ENCODE assay signal across 8 mouse cellular contexts in the genomic region with DNA sequence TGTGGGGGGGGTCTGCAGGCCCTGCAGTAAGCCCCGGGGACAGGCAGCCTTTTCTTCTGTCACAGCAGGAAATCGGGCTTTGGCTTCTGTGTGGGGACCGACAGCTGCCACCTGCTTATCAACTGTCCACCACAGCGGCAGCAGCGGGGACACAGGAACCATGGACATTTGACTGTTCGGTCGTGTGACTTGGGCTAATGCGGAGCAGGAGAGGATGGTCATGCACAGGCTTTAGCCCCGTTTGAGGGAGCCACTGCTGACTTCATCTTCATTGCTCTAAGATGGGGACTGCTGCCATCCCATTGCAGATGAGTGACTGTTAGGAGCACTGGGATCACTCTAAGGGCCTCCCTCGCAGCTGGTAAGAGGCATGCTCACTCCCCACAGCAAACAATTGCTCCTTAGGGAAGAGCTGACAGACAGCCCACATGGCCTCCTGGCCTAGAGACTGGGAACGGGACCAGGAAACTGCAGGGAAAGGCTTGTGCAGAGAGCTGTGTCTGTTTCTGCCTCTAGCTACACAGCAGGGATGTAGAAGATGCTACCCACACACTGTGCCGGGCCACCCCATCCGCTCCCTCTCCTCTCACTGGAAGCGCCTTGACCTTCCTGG.
DNase-seq lines count a peak whose midpoint lies in the region; ATAC-seq lines count a peak whose summit lies in the region.

No protein-coding gene starts in this region.

- DNase-seq in heart, adult 18-20 months = peak; percentile 31 to 32
- DNase-seq in heart, postnatal 25 days (ENCODE audit: low spot score) = no peak
- DNase-seq in brain, adult 2 months (ENCODE audit: low read depth, low spot score) = peak; percentile 89
- peak; percentile 65 for DNase-seq in layer of hippocampus, adult 9-11 months
- DNase-seq in urinary bladder, postnatal 10 days (ENCODE audit: low spot score) = no peak
- no peak for DNase-seq in urinary bladder, adult 2 months (ENCODE audit: low spot score)

- no peaks in the 10 kb centered on the region for H3K9me3 ChIP-seq in forebrain, embryonic 12.5 days

- peaks cover 26% of the 10 kb centered on the region for H3K4me1 ChIP-seq in forebrain, embryonic 12.5 days

- peak; percentile 62 for ATAC-seq in forebrain, embryonic 12.5 days (ENCODE audit: low FRiP score)
- no peak for ATAC-seq in monocyte, adult 5-6 weeks (replicated peaks; ENCODE audit: insufficient number of reproducible peaks, low FRiP score, low TSS enrichment, poor library complexity, severe bottlenecking)

- intact Hi-C loops in heart, postnatal 25 days (cut with DNase I) = no loop called here

- H3K27me3 ChIP-seq in forebrain, embryonic 12.5 days = peaks cover 18% of the 10 kb centered on the region; the same call in 1 of the 2 replicates

- H3K9ac ChIP-seq in forebrain, embryonic 12.5 days = no peak overlapping the region

- H3K27ac ChIP-seq in forebrain, embryonic 12.5 days = peak overlapping the region; percentile 15; the same call in 1 of the 2 replicates

- no peaks in the 10 kb centered on the region for H3K36me3 ChIP-seq in forebrain, embryonic 12.5 days (replicated peaks)

- 19% methylated on average over 14 of the region's 14 CpGs for WGBS in forebrain, embryonic 12.5 days

- no peak overlapping the region for H3K4me3 ChIP-seq in forebrain, embryonic 12.5 days (replicated peaks)

- no peak overlapping the region for H3K4me2 ChIP-seq in forebrain, embryonic 12.5 days

Comparison
In these comparisons a context has a peak if more than half of its experiments do, and no peak if none do; other contexts are left out.
1. DNase-seq: peak in heart, adult 18-20 months (2 of 2), brain, adult 2 months (single experiment) and layer of hippocampus, adult 9-11 months (single experiment); none in heart, postnatal 25 days (single experiment), urinary bladder, postnatal 10 days (single experiment) and urinary bladder, adult 2 months (single experiment).